Mouse (Mus musculus) urinary bladder, adult 18-20 months (tissue): ENCODE measurements at regions not wholly inside any gene's neighbourhood (a gene's known extent, or its start where the extent isn't known, plus 50 kb on each side); places are given as distances from the start of the nearest gene placed in this dataset.

Source experiments
- DNase-seq, 2 experiments: peaks; one replicate each; pipeline ENCODE4 v3.0.0; 2022; ENCODE audit warnings: low spot score in 2 of 2, mixed read lengths in 2 of 2

GRCm38 (mm10) chr3:148762541-148763225 lies 227.7 kb downstream of the Adgrl2 start:
- no peak for DNase-seq

- DNase-seq = no peak
Observed at GRCm38 (mm10) chr3:148761586-148761985, 228.8 kb downstream of the Adgrl2 start.

- no peak for DNase-seq
Observed at GRCm38 (mm10) chr3:148759500-148759899, 230.9 kb downstream of the Adgrl2 start.

- DNase-seq = no peak
Observed at GRCm38 (mm10) chr3:148746234-148746633, 244.1 kb downstream of the Adgrl2 start.

GRCm38 (mm10) chr3:148744651-148745050 lies 245.7 kb downstream of the Adgrl2 start:
- no peak for DNase-seq

- DNase-seq = no peak
Observed at GRCm38 (mm10) chr3:148734194-148734749, 256.1 kb downstream of the Adgrl2 start.

GRCm38 (mm10) chr3:148733227-148733854 lies 257.0 kb downstream of the Adgrl2 start:
- DNase-seq = no peak

GRCm38 (mm10) chr3:148731436-148731835 lies 258.9 kb downstream of the Adgrl2 start:
- no peak for DNase-seq

- no peak for DNase-seq
Observed at GRCm38 (mm10) chr3:148729242-148729680, 261.1 kb downstream of the Adgrl2 start.

- no peak for DNase-seq
Observed at GRCm38 (mm10) chr3:148728513-148729241, 261.7 kb downstream of the Adgrl2 start.

- DNase-seq = no peak
Observed at GRCm38 (mm10) chr3:148726596-148727331, 263.6 kb downstream of the Adgrl2 start.

GRCm38 (mm10) chr3:148696555-148696954 lies 293.8 kb downstream of the Adgrl2 start:
- DNase-seq = no peak

GRCm38 (mm10) chr3:148695453-148695852 lies 294.9 kb downstream of the Adgrl2 start:
- DNase-seq = no peak

GRCm38 (mm10) chr3:148683181-148683580 lies 307.2 kb downstream of the Adgrl2 start:
- DNase-seq = no peak

- DNase-seq = no peak
Observed at GRCm38 (mm10) chr3:148682445-148682994, 307.8 kb downstream of the Adgrl2 start.

- no peak for DNase-seq
Observed at GRCm38 (mm10) chr3:148681186-148681585, 309.2 kb downstream of the Adgrl2 start.

GRCm38 (mm10) chr3:148680737-148681136 lies 309.6 kb downstream of the Adgrl2 start:
- no peak for DNase-seq

- no peak for DNase-seq
Observed at GRCm38 (mm10) chr3:148680086-148680485, 310.3 kb downstream of the Adgrl2 start.

- DNase-seq = no peak
Observed at GRCm38 (mm10) chr3:148679121-148679520, 311.2 kb downstream of the Adgrl2 start.

- DNase-seq = no peak
Observed at GRCm38 (mm10) chr3:148676025-148676424, 314.3 kb downstream of the Adgrl2 start.

GRCm38 (mm10) chr3:148662888-148663477 lies 327.4 kb downstream of the Adgrl2 start:
- no peak for DNase-seq
